17 mouse cellular contexts compared by ENCODE assay signal in the genomic region with DNA sequence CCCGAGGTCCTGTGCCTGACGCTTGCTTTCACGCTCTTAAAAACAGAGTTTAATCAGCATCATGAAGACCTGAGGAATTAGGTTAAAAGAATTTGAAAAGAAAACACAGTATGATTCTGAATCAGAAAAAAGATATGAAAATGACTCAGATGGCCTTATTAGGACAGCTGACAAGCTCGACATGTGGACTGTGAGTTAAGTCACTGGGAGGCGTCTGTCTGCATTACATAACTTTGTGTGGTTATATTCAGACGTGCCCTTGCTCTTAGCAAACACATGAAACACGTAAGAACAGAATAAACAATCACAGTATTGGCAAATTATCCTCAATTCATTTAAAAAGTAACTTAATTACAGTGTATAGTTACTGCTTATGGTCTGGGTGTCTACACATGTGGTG. TPM values are rescaled to one million over a fixed set of nuclear protein-coding genes. Genes with fewer than 3 reads are reported as not detected.
DNase-seq lines count a peak whose midpoint lies in the region; ATAC-seq and TF ChIP-seq lines count a peak whose summit lies in the region.
"Had no signal": no experiment of that assay in that cellular context is flagged by ENCODE, and none has a peak within 500 bp of the region (broad histone marks: within the 10 kb centered on the region; RNA-seq: fewer than 3 reads in every experiment).

No protein-coding gene starts in this region.

- DNase-seq in adrenal gland, adult 2 months: peak; percentile 58
- no peak for DNase-seq in adrenal gland, postnatal 25 days
- peak; percentile 61 for DNase-seq in lung, postnatal 25 days (ENCODE audit: low spot score)
- DNase-seq in lung, postnatal 10 days: no peak
- DNase-seq in skeletal muscle tissue, adult 2 months (ENCODE audit: low read depth, low spot score): peak; percentile 76
- no peak for DNase-seq in thymus, adult 18-20 months
- DNase-seq: B cell, adult 2 months; cerebellum, adult 9-10 months; heart, postnatal 10 days; kidney, adult 2 months; right cerebral cortex, postnatal 14 days had no signal

- TF ChIP-seq CTCF in embryonic fibroblast, embryonic 13.5 days (IDR thresholded peaks at IDR 0.05; ENCODE audit: borderline replicate concordance, insufficient read depth, low read length): no peak

- no peak for TF ChIP-seq POLR2A in embryonic fibroblast, embryonic 13.5 days (IDR thresholded peaks at IDR 0.05; ENCODE audit: low read depth, low read length)

- peaks cover 19% of the 10 kb centered on the region for H3K4me1 ChIP-seq in embryonic fibroblast, embryonic 13.5 days (ENCODE audit: control insufficient read depth, insufficient read depth, low read length)
- H3K4me1 ChIP-seq: forebrain, embryonic 15.5 days; hindbrain, embryonic 15.5 days; limb, embryonic 13.5 days had no signal

- no peak for ATAC-seq in megakaryocyte-erythroid progenitor cell, adult 5-6 weeks (replicated peaks; ENCODE audit: low FRiP score, low TSS enrichment, poor library complexity, severe bottlenecking)
- ATAC-seq: forebrain, embryonic 15.5 days; midbrain, embryonic 16.5 days had no signal

- no peak overlapping the region for H3K4me3 ChIP-seq in embryonic fibroblast, embryonic 13.5 days (ENCODE audit: insufficient read depth, low read length)
- H3K4me3 ChIP-seq: forebrain, embryonic 15.5 days; hindbrain, embryonic 15.5 days; limb, embryonic 13.5 days had no signal

- peak overlapping the region; percentile 67; the same call in 1 of the 2 replicates for H3K27ac ChIP-seq in embryonic fibroblast, embryonic 13.5 days (ENCODE audit: insufficient read depth, low read length)
- H3K27ac ChIP-seq: forebrain, embryonic 15.5 days; hindbrain, embryonic 15.5 days; limb, embryonic 13.5 days had no signal

RNA-seq across cellular contexts. Expression of gene Mrtfb, which starts 16.0 kb away (rescaled TPM):
- total RNA-seq in adrenal gland, adult 2 months (2021): 10 to 100 TPM; 27.2 to 33.8 TPM
- polyA plus RNA-seq in adrenal gland, adult 2 months (2012; rRNA removed): 6.3 and 9.1 TPM in 2 replicates
- 36.9 and 49.1 TPM in 2 replicates for total RNA-seq in adrenal gland, postnatal 25 days (2021)
- 25.2 and 25.8 TPM in 2 replicates for polyA plus RNA-seq in embryonic fibroblast, embryonic 13.5 days (2011; ENCODE audit: insufficient read length, low read depth, missing spikeins)
- total RNA-seq in megakaryocyte-erythroid progenitor cell, adult 5-6 weeks (2014; fragmentation: Nextera tagmentation): 8.9 and 10.7 TPM in 2 replicates
- 2.3 and 3.7 TPM in 2 replicates for total RNA-seq in megakaryocyte-erythroid progenitor cell, adult 5-6 weeks (2017)

Comparison
In these comparisons a context has a peak if more than half of its experiments do, and no peak if none do; other contexts are left out.
1. DNase-seq: peak in adrenal gland, adult 2 months (single experiment), lung, postnatal 25 days (single experiment) and skeletal muscle tissue, adult 2 months (single experiment); none in adrenal gland, postnatal 25 days (single experiment), lung, postnatal 10 days (single experiment) and thymus, adult 18-20 months (0 of 2).